Mouse (Mus musculus): ENCODE measurements around the gene Fam181a. TPM values are rescaled to one million over a fixed set of nuclear protein-coding genes. Genes with fewer than 3 reads are reported as not detected.

The Fam181a gene
- polyA plus RNA-seq, 1 experiment from 2014 or later = 0.19 TPM

- Histone ChIP-seq H3K4me3 (ENCODE audit: control insufficient read depth in 1 of 2, insufficient read depth in 1 of 2, low read depth in 1 of 2, low read length in 2 of 2) (peak within 1 kb of the TSS; percentile 30 to 40), H3K36me3 (ENCODE audit: control insufficient read depth, insufficient read depth, low read length) (no peaks in the 10 kb centered on the region), H3K4me2 (ENCODE audit: low read length) (peak within 1 kb of the TSS; percentile 58), H3K27ac (replicated peaks in 1 of 2; ENCODE audit: control insufficient read depth in 1 of 2, insufficient read depth in 1 of 2, low read depth in 2 of 2, low read length in 2 of 2) (peak within 1 kb of the TSS; percentile 81 to 94), H3K4me1 (ENCODE audit: control insufficient read depth in 2 of 2, insufficient read depth in 2 of 2, low read length in 2 of 2) (peaks cover 33 to 40% of the 10 kb centered on the region in 2 experiments), H3K9me3 (ENCODE audit: control insufficient read depth, low read length) (no peaks in the 10 kb centered on the region), H3K27me3 (ENCODE audit: control insufficient read depth, insufficient read depth, low read length) (no peaks in the 10 kb centered on the region), H3K9ac (ENCODE audit: low read length) (peak within 1 kb of the TSS; percentile 70)
- no peak for ATAC-seq (ENCODE audit: insufficient number of reproducible peaks, insufficient read depth, low FRiP score, low read depth)
- 26% methylated on average over 14 of the region's 14 CpGs for WGBS
These were observed 45.1 kb downstream of the Fam181a start, which contains the start of gene Asb2 for GRCm38 (mm10) chr12:103355746-103356414. Gene Asb2 (minus strand): TSS chr12:103356001.

- peaks cover 33 to 40% of the 10 kb centered on the region in 2 experiments for H3K4me1 ChIP-seq (ENCODE audit: control insufficient read depth in 2 of 2, insufficient read depth in 2 of 2, low read length in 2 of 2)
- WGBS = 77% methylated on average over 4 of the region's 4 CpGs
- H3K9ac ChIP-seq (ENCODE audit: low read length) = peak overlapping the region; percentile 70; the same call in 1 of the 2 replicates
- H3K27me3 ChIP-seq (ENCODE audit: control insufficient read depth, insufficient read depth, low read length) = no peaks in the 10 kb centered on the region
- H3K9me3 ChIP-seq (ENCODE audit: control insufficient read depth, low read length) = no peaks in the 10 kb centered on the region
- H3K4me3 ChIP-seq (ENCODE audit: control insufficient read depth in 1 of 2, insufficient read depth in 1 of 2, low read depth in 1 of 2, low read length in 2 of 2) = no peak overlapping the region
- no peak for ATAC-seq (ENCODE audit: insufficient number of reproducible peaks, insufficient read depth, low FRiP score, low read depth)
- no peaks in the 10 kb centered on the region for H3K36me3 ChIP-seq (ENCODE audit: control insufficient read depth, insufficient read depth, low read length)
- H3K27ac ChIP-seq (replicated peaks in 1 of 2; ENCODE audit: control insufficient read depth in 1 of 2, insufficient read depth in 1 of 2, low read depth in 2 of 2, low read length in 2 of 2) = peak overlapping the region; percentile 81 to 94; a peak in 3 of 4 replicates
- no peak overlapping the region for H3K4me2 ChIP-seq (ENCODE audit: low read length)
These were observed 45.6 kb downstream of the Fam181a start for GRCm38 (mm10) chr12:103356415-103356748.

- no peaks in the 10 kb centered on the region for H3K9me3 ChIP-seq (ENCODE audit: control insufficient read depth, low read length)
- no peak overlapping the region for H3K4me2 ChIP-seq (ENCODE audit: low read length)
- H3K4me1 ChIP-seq (ENCODE audit: control insufficient read depth in 2 of 2, insufficient read depth in 2 of 2, low read length in 2 of 2) = peaks cover 38 to 42% of the 10 kb centered on the region in 2 experiments
- no peaks in the 10 kb centered on the region for H3K27me3 ChIP-seq (ENCODE audit: control insufficient read depth, insufficient read depth, low read length)
- 45% methylated on average over 8 of the region's 8 CpGs for WGBS
- no peak overlapping the region for H3K4me3 ChIP-seq (ENCODE audit: control insufficient read depth in 1 of 2, insufficient read depth in 1 of 2, low read depth in 1 of 2, low read length in 2 of 2)
- no peak overlapping the region; a peak in 1 of 4 replicates for H3K27ac ChIP-seq (replicated peaks in 1 of 2; ENCODE audit: control insufficient read depth in 1 of 2, insufficient read depth in 1 of 2, low read depth in 2 of 2, low read length in 2 of 2)
- ATAC-seq (ENCODE audit: insufficient number of reproducible peaks, insufficient read depth, low FRiP score, low read depth) = no peak
- no peak overlapping the region for H3K9ac ChIP-seq (ENCODE audit: low read length)
- H3K36me3 ChIP-seq (ENCODE audit: control insufficient read depth, insufficient read depth, low read length) = no peaks in the 10 kb centered on the region
These were observed 47.4 kb downstream of the Fam181a start for GRCm38 (mm10) chr12:103358216-103358615.

- 47% methylated on average over 4 of the region's 4 CpGs for WGBS
- Histone ChIP-seq H3K27me3 (ENCODE audit: control insufficient read depth, insufficient read depth, low read length) (no peaks in the 10 kb centered on the region), H3K27ac (replicated peaks in 1 of 2; ENCODE audit: control insufficient read depth in 1 of 2, insufficient read depth in 1 of 2, low read depth in 2 of 2, low read length in 2 of 2) (no peak overlapping the region), H3K4me3 (ENCODE audit: control insufficient read depth in 1 of 2, insufficient read depth in 1 of 2, low read depth in 1 of 2, low read length in 2 of 2) (no peak overlapping the region), H3K9me3 (ENCODE audit: control insufficient read depth, low read length) (no peaks in the 10 kb centered on the region), H3K36me3 (ENCODE audit: control insufficient read depth, insufficient read depth, low read length) (no peaks in the 10 kb centered on the region), H3K4me2 (ENCODE audit: low read length) (no peak overlapping the region), H3K4me1 (ENCODE audit: control insufficient read depth in 2 of 2, insufficient read depth in 2 of 2, low read length in 2 of 2) (peaks cover 36 to 40% of the 10 kb centered on the region in 2 experiments), H3K9ac (ENCODE audit: low read length) (no peak overlapping the region)
- no peak for ATAC-seq (ENCODE audit: insufficient number of reproducible peaks, insufficient read depth, low FRiP score, low read depth)
These were observed 48.4 kb downstream of the Fam181a start for GRCm38 (mm10) chr12:103358951-103359801.

- WGBS = 82% methylated on average over 8 of the region's 8 CpGs
These were observed 50.0 kb downstream of the Fam181a start for GRCm38 (mm10) chr12:103360812-103361211.

GRCm38 (mm10) chr12:103361539-103362307, 50.9 kb downstream of the Fam181a start:
- Histone ChIP-seq H3K36me3 (ENCODE audit: control insufficient read depth, insufficient read depth, low read length) (no peaks in the 10 kb centered on the region), H3K4me1 (ENCODE audit: control insufficient read depth in 2 of 2, insufficient read depth in 2 of 2, low read length in 2 of 2) (peaks cover 24 to 26% of the 10 kb centered on the region in 2 experiments), H3K27me3 (ENCODE audit: control insufficient read depth, insufficient read depth, low read length) (no peaks in the 10 kb centered on the region), H3K9ac (ENCODE audit: low read length) (no peak overlapping the region), H3K4me3 (ENCODE audit: control insufficient read depth in 1 of 2, insufficient read depth in 1 of 2, low read depth in 1 of 2, low read length in 2 of 2) (no peak overlapping the region), H3K4me2 (ENCODE audit: low read length) (no peak overlapping the region), H3K9me3 (ENCODE audit: control insufficient read depth, low read length) (no peaks in the 10 kb centered on the region), H3K27ac (replicated peaks in 1 of 2; ENCODE audit: control insufficient read depth in 1 of 2, insufficient read depth in 1 of 2, low read depth in 2 of 2, low read length in 2 of 2) (peak overlapping the region in 1 of 2 experiments; percentile 59; a peak in 2 of 4 replicates)
- WGBS = 79% methylated on average over 17 of the region's 17 CpGs
- ATAC-seq (ENCODE audit: insufficient number of reproducible peaks, insufficient read depth, low FRiP score, low read depth) = no peak

More at GRCm38 (mm10) chr12:103360812-103361211, 50.0 kb downstream of the Fam181a start:
- H3K9ac ChIP-seq (ENCODE audit: low read length) = no peak overlapping the region
- H3K4me3 ChIP-seq (ENCODE audit: control insufficient read depth in 1 of 2, insufficient read depth in 1 of 2, low read depth in 1 of 2, low read length in 2 of 2) = no peak overlapping the region
- peaks cover 29 to 34% of the 10 kb centered on the region in 2 experiments for H3K4me1 ChIP-seq (ENCODE audit: control insufficient read depth in 2 of 2, insufficient read depth in 2 of 2, low read length in 2 of 2)
- H3K27ac ChIP-seq (replicated peaks in 1 of 2; ENCODE audit: control insufficient read depth in 1 of 2, insufficient read depth in 1 of 2, low read depth in 2 of 2, low read length in 2 of 2) = no peak overlapping the region
- H3K27me3 ChIP-seq (ENCODE audit: control insufficient read depth, insufficient read depth, low read length) = no peaks in the 10 kb centered on the region
- no peak for ATAC-seq (ENCODE audit: insufficient number of reproducible peaks, insufficient read depth, low FRiP score, low read depth)
- no peak overlapping the region for H3K4me2 ChIP-seq (ENCODE audit: low read length)
- H3K36me3 ChIP-seq (ENCODE audit: control insufficient read depth, insufficient read depth, low read length) = no peaks in the 10 kb centered on the region
- H3K9me3 ChIP-seq (ENCODE audit: control insufficient read depth, low read length) = no peaks in the 10 kb centered on the region

- peak; percentile 4; the same call in 1 of the 2 replicates for ATAC-seq (ENCODE audit: insufficient number of reproducible peaks, insufficient read depth, low FRiP score, low read depth)
- WGBS = 32% methylated on average over 3 of the region's 3 CpGs
- Histone ChIP-seq H3K36me3 (ENCODE audit: control insufficient read depth, insufficient read depth, low read length) (no peaks in the 10 kb centered on the region), H3K4me1 (ENCODE audit: control insufficient read depth in 2 of 2, insufficient read depth in 2 of 2, low read length in 2 of 2) (peaks cover 24 to 26% of the 10 kb centered on the region in 2 experiments), H3K9ac (ENCODE audit: low read length) (no peak overlapping the region), H3K27ac (replicated peaks in 1 of 2; ENCODE audit: control insufficient read depth in 1 of 2, insufficient read depth in 1 of 2, low read depth in 2 of 2, low read length in 2 of 2) (peak overlapping the region; percentile 7 to 59; a peak in 2 of 4 replicates), H3K9me3 (ENCODE audit: control insufficient read depth, low read length) (no peaks in the 10 kb centered on the region), H3K27me3 (ENCODE audit: control insufficient read depth, insufficient read depth, low read length) (no peaks in the 10 kb centered on the region), H3K4me2 (ENCODE audit: low read length) (no peak overlapping the region), H3K4me3 (ENCODE audit: control insufficient read depth in 1 of 2, insufficient read depth in 1 of 2, low read depth in 1 of 2, low read length in 2 of 2) (no peak overlapping the region)
These were observed 51.6 kb downstream of the Fam181a start for GRCm38 (mm10) chr12:103362336-103362735.
